Mouse (Mus musculus) MN1 (cell line): ENCODE data around the gene Rybp.
A peak's percentile ranks its signal among the peaks of the same experiment; 100 is the strongest.

Experiments
- DNase-seq: peaks from one replicate; pipeline ENCODE4 v3.0.0-alpha.2; 2016; ENCODE audit warnings: low spot score

Rybp gene

GRCm38 (mm10) chr6:100287334-100288015 lies at the start of gene Rybp:
Rybp (minus strand) TSS chr6:100287485.
- DNase-seq: peak; percentile 95

- peak; percentile 56 for DNase-seq
Measured at GRCm38 (mm10) chr6:100336591-100337148, 49.4 kb upstream of the Rybp start.

GRCm38 (mm10) chr6:100335506-100336144 lies 48.3 kb upstream of the Rybp start:
- DNase-seq: no peak

GRCm38 (mm10) chr6:100333745-100334144 lies 46.5 kb upstream of the Rybp start:
- DNase-seq: no peak

- no peak for DNase-seq
Measured at GRCm38 (mm10) chr6:100332479-100332878, 45.2 kb upstream of the Rybp start.

GRCm38 (mm10) chr6:100331582-100331981 lies 44.3 kb upstream of the Rybp start:
- DNase-seq: no peak

- DNase-seq: no peak
Measured at GRCm38 (mm10) chr6:100331055-100331454, 43.8 kb upstream of the Rybp start.

GRCm38 (mm10) chr6:100329542-100329941 lies 42.3 kb upstream of the Rybp start:
- no peak for DNase-seq

- peak; percentile 74 for DNase-seq
Measured at GRCm38 (mm10) chr6:100327050-100327449, 39.8 kb upstream of the Rybp start.

- DNase-seq: no peak
Measured at GRCm38 (mm10) chr6:100323756-100324430, 36.6 kb upstream of the Rybp start.

- DNase-seq: peak; percentile 33
Measured at GRCm38 (mm10) chr6:100322561-100322960, 35.3 kb upstream of the Rybp start.

GRCm38 (mm10) chr6:100322145-100322544 lies 34.9 kb upstream of the Rybp start:
- no peak for DNase-seq

- peak; percentile 30 for DNase-seq
Measured at GRCm38 (mm10) chr6:100314201-100314600, 26.9 kb upstream of the Rybp start.

GRCm38 (mm10) chr6:100311167-100311566 lies 23.9 kb upstream of the Rybp start:
- no peak for DNase-seq

- DNase-seq: no peak
Measured at GRCm38 (mm10) chr6:100304831-100305230, 17.5 kb upstream of the Rybp start.

GRCm38 (mm10) chr6:100301410-100302108 lies 14.3 kb upstream of the Rybp start:
- no peak for DNase-seq

- no peak for DNase-seq
Measured at GRCm38 (mm10) chr6:100300831-100301230, 13.5 kb upstream of the Rybp start.

GRCm38 (mm10) chr6:100298945-100299344 lies 11.7 kb upstream of the Rybp start:
- DNase-seq: peak; percentile 76

GRCm38 (mm10) chr6:100297536-100297935 lies 10.3 kb upstream of the Rybp start:
- no peak for DNase-seq

GRCm38 (mm10) chr6:100292411-100292810 lies 5.1 kb upstream of the Rybp start:
- no peak for DNase-seq

- DNase-seq: no peak
Measured at GRCm38 (mm10) chr6:100289058-100289457, 1.8 kb upstream of the Rybp start.

GRCm38 (mm10) chr6:100288730-100289035 lies 1.4 kb upstream of the Rybp start:
- peak; percentile 12 for DNase-seq
